Mouse (Mus musculus): ENCODE results near the gene Hoxd11.

Gene Hoxd11

DNA sequence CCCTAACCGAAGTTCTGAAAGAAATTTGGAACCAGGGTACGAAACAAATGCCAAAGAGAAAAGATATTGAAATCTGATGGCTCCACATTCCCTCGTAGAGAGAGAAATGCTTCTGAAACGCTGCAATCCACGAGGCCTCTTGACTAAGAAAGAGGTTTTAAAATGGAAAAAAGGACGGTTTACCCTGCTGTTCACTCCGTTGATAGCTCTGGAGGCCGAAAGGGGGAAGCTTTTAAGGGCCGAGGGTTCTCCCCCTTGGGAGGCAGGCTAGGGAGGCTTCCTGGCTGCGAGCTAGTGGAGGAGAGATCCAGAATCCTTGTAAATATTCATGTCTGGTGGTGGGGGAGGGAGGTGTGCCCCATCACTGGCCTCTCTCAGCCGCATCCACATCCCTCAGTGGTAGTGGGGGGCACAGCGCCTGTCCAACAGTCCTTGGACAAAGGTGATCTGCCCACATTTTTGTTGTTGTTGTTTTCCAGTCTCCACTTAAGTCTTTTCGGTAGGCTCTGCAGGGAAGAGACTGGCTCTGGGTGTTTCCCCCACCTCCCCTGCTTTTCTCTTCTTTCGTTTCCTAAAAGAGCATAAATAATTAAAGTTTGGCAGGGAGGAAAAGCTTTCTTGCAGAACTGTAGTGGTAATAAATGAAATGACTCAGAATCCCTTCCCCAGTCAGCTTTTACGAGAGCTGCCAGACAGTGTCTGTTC, at the start of gene Hoxd11:
Hoxd11 (plus strand) TSS at position 667 of the 705 bp plus-strand sequence.
- DNase-seq: no peak

DNA sequence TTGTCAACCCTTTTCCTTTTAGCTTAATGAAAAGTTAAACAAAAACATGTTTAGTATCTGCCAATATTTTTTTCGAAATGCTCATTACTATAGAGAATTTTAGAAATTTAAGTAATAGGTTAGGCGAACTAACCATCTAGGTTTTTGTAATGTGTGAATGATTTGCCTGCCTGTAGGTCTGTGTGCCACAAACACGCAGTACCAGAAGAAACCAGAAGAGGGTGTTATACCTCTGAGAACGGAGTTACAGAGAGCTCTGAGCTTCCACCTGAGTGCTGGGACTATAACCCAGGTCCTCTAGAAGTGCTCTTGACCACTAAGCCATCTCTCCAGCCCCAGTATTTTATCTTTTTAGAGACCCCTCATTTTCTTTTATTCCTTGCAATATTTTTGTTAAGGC, 43.9 kb upstream of the Hoxd11 start:
- DNase-seq: no peak

DNA sequence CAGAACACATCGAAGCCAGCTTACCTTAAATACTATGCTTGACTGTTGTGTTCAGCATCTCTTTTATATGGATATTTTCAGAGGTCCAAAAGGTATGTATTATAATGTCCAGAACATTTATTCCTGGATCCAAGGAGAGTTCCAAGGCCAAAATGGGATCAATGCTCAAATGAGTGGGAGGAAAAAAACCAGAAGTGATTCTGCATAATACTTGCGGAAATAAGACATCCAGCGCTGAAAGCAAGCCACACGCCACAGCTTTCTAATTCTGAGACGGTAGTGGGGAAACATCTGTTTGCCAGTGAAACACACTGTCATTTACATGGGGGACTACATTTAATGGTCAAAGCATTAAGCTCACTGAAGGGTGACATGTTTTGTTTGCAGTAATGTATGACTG, 36.9 kb upstream of the Hoxd11 start:
- DNase-seq: no peak

DNA sequence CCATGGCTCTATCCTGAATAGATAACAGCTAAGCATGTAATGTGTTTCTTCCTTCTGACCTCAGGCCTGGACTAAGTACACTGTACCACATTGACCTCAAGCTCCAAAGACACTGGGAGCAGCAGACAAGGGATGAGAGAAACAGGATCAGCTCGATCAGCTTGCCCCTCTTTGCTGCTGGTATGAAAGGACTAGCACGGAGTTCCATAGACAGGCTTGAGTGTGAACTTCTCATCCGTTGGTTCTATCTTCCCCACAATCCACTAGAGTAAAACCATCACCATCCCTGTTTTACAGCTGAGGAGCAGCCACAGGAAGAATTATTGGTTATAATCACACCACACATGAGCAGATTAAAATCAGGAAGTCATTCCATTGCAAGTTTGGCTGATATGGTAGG, 33.7 kb upstream of the Hoxd11 start:
- no peak for DNase-seq

DNA sequence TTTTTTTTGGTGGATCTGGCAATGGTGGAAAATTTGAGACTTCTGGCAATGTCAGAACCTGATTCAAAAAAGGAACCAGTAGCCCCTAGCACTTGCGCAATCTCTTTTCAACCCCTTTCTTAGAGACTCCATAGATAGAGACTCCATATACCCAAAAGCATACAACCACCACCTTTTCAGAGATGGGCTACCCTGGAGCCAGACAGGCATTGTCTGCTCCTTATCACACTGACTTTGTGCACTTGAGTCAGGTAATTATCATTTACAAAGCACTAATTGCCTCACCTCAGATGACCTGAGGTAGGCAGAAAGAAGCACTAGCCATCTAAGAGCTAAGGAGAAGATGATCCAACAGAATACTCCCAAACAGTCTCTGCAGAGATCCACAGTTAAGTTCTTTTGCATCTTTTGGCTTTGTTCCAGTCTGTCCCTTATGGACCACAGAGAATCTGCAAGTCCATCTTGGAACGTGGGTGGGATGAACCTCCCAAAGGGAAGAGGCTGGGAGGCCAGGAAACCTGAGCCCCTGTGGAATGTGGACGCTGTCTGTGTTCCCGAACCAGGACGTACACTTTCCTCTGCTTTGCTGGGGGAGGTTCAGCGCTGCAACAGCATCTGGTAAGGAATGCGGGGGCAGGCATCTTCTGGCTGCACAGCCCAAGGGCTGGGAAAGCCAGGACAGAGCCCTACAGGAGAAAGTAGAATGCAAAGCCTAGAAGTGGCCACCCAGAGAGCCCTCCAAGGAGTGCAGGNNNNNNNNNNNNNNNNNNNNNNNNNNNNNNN, 32.1 kb upstream of the Hoxd11 start:
- DNase-seq: no peak

DNA sequence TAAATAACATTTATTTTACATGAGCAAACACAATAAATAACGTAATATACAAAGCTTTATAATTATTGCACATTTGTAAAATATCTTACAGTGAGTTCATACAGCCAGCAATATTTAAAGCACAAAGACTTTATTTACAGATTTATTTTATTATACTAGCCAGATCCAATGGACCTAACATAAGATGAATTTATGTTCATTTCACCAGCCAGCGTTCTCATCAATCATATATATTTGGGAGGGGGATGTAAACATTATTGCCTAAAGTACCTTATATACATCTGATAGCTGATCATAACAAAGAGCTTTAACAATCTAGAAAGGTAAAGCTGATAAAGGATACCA, 26.4 kb upstream of the Hoxd11 start:
- no peak for DNase-seq

DNA sequence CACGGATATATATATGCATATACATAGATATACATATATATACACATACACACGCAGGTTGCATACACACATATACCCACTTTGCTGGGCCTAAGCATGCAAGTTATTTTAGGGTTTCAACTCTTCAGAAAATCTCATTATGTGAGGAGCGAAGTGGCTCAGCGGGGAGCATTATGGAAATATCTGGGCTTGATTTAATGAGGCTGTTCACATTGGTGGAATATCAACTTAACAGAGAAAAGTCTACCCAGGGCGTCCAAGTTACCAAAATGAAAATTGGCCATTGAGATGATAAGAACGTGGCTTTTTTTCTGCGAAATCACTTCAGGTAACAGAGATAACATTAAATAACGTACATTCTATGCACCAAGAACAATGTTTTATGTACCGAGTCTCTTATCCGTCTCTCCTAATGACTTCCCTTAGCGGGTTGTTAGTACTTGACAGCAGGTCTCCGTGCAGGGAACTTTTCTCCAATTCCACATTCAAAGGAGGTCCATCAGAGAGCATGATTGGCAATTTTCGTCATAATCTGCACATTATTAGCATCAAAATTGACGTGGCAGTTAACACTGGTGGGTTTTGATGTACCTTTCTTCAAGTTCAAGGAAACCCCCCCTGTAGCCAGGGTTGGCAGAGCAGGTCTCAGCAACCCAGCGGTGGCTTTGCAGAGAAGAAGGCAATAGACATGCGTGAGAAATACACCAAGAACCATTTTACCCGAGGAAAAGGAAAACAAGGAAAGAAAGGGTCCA, 25.4 kb upstream of the Hoxd11 start:
- DNase-seq: no peak

DNA sequence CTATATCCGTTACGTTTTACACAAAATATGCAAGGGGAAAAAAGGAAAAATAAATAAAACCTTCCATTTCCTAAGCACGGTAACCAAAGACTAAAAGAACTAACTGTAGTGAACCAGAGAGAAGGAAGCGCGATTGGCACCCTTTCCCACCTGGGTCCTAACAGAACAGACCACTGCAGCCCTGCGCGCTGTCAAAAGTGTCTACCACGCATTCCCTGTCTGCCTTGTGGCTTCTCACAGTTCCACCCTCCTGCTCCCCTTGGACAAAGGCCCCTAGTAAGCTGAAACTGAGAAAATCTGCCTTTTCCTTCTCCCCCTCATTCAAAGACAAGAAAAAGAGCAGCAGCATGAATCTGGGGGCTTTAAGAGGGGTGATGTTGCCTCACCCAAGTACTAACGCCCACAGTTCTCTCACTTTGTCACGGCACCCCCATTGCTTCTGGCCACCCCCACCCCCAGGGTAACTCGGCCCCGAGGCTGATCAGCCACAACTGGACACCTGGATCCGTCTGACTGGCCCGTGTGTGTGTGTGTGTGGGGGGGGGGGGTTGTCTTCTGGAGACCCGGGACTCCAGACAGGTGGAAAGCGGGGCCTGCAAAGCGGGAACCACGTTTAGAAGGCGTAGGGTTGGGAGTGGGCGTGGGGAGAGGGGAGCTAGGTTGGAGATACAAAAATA, 24.5 kb upstream of the Hoxd11 start:
- no peak for DNase-seq

DNA sequence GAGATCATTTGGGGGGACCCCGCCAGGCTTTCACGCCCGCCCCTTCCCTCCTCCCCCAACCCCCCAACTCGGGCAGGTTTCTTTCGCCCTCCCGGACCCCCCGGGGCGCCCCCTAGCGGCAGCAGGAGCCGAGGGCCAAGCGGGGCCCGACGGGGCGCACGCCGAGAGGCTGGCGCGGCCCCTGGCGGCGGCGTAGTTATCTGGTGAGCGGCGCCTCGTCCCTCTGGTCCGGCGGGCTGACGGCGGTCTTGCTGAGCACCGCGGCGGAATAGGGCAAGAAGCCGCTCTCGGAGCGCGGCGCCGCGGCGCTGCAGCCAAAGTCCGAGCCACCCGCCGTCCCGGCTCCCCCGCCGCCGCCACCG, 24.0 kb upstream of the Hoxd11 start:
- DNase-seq: no peak

DNA sequence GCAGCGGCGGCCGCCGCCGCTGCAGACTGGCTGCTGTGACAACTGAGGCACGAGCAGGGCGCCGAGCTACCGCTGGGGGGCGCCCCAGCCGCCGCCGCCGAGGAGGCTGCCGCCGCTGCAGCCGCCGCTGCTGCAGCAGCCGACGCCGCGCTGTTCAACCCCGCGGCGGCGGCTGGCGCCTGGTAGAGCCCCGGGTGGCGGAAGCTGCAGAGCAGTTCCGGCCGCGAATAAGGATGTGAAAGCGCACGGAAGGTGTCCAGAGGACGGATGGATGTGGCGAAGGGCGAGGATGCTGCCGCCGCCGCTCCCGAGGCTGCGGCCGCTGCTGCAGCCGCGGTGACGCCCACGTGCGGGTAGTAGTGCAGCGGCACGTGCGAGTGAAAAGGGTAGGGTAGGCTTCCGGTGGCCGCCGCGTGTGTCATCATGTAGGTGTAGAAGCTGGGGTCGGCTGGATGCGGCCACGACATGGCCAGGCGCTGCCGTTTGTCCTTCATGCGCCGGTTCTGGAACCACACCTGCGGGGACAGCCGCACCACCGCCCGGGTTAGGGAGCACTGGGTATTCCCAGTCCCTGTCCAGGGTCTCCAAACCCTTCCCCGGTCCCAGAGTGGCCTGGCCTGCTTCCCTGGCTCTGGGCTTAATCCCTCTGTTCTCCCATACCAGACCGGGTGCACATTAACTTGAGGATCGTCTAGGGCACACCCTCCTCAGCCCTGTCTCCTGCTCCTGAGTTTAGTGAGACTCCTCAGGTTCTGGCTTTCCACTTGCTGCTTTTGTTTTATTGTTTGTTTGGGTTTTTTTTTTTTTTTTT, 23.3 kb upstream of the Hoxd11 start:
- no peak for DNase-seq

DNA sequence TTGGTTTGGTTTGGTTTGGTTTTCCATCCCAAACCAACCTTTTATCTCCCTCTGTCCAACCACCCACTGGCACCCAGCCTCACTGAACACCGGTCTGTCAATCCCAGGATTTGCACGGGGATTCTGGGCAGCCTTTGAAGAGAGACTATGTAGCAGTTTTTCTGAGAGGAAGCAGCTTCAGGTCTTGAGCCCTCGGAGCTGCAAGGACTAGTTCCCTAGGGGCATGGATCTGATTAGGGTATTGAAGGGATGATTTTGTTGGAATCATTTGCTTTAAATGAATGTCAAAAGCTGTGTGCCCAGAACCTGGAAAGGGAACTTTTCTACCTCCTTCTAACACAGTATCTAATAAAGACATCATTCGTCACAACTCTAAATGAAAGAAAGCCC, 22.7 kb upstream of the Hoxd11 start:
- no peak for DNase-seq

DNA sequence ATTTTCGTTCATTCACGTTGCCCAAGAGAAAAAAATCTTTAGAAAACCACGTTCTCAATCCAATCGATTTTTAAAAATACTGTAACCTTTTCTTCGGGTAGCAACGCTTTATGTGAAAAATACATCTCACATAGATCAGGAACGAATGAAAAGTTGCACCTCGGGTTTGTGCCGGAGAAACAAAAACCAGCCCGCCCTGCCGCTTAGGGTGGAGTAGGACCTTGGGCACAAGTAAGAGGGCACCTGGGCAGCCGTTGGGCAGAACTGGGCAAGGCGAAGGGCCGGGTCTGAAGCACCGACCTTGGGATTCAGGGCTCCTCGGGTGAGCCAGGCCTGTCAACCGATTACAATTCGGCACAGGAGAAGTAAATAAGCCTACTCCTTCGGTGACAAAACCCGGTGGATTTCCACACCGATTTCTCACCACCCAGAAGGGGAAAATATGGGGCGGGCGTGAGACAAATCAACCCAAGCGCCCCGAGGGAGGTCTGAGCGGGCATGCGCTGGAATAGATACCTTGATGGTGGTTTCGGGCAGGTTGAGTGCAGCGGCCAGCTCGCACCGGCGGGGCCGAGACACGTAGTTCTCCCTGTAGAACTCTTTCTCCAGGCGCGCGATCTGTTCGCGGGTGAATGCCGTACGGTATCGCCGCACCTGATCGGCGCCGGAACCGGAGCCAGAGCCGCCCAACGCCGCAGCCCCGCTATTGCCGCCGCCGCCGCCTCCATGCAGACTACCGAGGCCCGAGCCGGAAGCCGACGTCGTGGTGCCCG, 21.9 kb upstream of the Hoxd11 start:
- DNase-seq: no peak

DNA sequence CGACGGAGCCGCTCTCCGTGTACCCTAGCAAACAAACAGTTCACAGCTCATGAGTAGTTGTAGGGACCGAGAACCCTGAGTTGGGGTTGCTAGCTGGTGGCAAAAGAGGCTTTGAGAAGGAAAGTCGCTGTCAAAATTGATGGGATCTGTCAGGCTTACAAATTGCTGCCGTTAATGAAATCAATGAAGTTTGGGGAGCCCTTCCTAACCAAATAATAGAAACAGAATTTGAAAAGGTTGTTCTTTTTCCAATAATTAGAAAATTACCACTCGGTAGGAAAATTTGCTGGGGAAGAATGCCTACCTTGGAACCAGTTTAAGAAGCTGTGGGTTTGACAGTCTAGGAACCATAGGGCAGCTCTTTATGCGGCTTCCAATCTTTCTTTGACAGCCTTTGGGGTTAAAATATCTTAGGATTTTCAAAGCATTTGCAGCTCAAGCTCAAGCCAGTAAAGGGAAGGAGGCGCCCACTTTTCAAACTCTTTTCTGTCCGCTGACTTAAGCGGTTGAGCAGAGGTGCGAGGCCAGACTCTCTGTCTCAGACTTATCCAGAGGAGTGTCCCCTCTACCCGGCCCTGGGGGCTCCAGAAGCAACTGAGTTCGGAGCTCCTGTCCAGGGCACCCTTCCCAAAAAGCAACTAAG, 21.2 kb upstream of the Hoxd11 start:
- DNase-seq: no peak

DNA sequence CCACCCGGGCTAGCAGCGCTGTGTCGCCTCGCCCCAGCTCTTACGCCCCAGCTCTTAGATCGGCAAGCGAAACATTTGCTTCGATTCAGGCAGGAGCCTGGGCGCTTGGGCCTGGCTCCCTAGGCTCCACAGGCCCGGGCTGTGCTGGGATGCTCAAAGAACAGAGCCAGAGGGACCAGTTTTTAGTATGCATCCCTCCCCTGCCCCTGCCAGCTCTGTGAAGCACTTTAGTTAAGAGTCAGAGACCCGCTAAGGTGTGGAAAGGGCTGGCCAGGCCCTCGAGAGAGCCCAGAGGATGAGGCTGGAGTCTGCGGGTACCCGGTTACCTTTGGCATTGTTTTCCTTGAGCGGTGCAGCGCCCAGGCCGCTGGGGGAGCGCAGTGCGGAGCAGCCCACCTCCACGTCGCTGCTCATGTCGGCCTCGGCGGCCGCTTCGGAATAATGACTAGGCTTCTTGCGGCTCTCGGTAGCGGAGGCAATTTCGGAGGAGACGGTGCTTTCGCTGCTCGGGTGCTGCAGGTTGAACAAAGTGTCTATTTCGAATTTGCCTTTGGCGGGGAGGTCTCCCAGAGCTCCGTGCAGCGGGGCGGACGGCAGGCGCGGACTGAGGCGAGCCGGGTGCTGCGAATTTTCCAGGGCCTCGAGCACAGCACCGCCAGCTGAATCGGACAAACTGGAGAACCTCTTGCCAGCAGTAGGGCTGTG, 20.5 kb upstream of the Hoxd11 start:
- no peak for DNase-seq

DNA sequence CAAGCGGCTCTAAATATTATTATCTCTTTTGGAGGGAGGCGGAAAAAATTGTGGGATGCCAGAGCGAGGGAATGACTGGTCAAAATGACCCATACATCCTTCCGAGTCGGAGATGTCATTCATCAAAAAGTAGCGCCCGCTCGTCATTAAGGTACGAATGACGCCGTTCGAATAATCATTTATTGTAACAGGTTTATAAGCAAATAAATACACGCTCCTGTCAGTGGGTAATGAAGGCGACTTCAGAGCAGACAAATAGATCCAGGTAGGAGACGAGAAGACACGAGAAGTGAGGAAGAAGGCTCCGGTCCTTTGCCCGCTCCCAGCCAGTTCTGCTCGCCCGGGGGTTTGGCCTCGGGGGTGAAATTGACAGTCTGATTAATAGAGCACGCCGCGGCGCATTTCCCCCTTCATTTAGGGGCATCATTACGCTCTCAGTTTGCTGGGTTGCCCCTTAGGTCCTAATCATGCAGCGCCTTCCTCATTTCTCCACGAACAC, 19.8 kb upstream of the Hoxd11 start, which contains the start of gene Evx2:
Evx2 (minus strand) TSS at position 51 of the 499 bp plus-strand sequence.
- DNase-seq: no peak

DNA sequence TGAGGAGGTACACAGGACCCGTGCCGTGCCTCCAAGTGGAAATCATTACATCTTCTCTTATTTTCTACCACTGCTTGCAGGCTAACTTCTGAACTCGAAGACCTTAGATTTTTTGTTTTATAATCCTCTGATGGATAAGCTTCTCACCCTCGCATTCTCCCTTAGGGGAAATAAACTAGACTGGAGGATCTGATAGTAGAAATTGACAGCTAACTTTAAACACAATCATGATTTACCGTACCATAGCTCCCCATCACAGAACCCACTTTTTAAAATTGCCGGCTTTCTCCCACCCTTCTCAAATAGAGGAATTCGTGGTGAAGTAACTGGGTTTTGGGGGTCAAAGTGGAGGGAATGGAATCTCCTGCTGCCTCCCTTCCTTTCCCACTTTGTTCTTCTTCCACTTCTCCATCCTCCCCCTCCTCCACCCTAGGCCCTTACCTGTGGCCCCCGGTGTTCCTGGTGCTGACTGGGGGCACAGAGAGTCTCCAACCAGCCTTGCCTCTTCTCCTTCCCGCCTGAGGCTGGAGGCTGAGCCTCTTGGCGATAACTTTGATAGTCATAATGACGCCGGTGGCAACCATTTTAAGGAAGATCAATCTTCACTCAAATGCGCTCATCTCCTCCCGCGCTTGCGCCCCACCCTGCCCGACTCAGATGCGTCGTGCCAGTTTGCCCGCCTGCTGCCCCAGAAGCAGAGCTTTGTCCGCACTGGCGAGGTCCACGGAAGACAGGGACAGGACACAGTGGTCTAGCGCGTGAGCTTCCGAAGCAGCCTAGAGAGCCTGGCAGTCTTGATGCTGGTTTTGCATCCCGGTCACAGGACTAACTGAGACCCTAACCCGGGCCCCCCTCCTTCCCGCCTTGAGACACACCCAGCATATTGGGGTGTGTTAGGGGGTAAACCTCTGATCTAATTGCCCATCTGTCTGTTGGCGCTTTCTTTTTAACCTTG, 18.7 kb upstream of the Hoxd11 start:
- no peak for DNase-seq

DNA sequence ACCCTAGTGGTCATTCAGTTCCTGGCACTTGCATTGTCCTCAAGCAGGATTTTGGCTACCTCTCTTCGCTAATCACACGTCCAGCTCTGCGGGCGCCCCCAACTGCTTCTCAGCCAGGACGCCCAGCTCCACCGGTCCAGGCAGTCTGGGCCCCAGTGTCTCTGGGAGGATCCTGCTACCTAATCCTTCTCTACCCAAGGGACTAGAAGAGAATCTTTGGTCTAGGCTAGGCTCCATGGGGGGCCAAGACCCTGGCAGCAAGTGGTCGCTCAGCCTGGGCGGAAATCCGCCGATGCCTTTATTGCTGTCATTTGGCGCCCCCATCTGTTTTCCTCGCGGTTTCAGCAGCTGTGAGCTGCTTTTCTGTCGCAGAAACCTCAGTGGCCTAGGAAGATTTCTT, 17.7 kb upstream of the Hoxd11 start:
- DNase-seq: no peak

DNA sequence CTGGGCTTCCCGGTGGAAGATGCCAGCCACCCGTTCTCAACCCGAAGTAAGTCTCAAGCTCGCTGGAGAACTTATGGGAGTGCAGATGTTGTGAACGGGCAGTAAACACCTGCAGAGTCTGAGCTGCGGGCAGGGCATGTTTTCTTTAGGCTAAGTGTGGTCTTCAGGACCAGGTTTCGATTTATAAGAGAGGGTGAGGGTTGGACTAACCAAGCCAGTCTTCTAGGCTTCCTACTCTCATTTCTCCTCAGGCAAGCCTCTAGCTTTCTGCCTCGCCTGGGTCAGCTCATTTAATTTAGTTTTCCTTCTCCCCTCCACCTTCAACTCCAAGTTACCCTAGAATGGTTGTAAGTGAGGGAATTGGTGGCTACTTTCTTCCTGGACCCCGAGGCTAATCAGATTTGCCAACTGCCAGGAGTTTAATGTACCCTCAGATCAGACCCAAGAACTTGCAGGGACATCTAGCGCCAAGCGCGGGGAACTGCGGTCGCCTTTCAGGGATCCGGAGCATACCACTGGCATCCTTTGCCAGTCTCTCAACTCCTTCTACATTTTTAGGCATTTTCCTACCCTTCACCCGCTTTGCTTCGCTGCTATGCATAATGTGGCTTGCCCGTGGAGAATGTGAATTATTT, 15.9 kb upstream of the Hoxd11 start:
- peak; percentile 63 for DNase-seq

DNA sequence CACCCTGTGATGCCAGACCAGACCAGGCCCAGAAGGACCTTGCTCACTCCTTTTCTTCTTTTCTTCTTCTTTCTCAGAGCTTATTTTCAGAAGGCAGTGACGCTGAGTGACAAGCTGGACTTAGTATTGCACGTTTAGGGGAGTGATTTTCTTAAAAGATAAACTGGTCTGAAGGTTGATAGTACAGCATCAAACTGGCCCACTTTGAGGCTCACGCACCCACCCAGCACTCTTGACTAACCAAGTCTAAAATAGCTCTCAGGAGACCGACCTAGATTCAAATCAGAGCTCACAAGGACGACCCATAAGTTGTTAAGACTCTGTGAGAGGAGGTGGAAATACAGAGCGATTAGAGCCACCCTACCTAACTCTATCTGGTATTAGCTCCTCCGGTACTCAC, 12.9 kb upstream of the Hoxd11 start:
- DNase-seq: no peak
